Mouse (Mus musculus): ENCODE data around the gene 5830411N06Rik. TPM values are rescaled to one million over a fixed set of nuclear protein-coding genes. Genes with fewer than 3 reads are reported as not detected.

Gene 5830411N06Rik
- total and polyA plus RNA-seq, 2 experiments from 2014 or later: not detected

GRCm38 (mm10) chr7:140217967-140218366 is 29.1 kb upstream of the 5830411N06Rik start, which contains the start of gene Cd163l1:
Gene Cd163l1 (plus strand): TSS chr7:140218267.
- H3K4me1 ChIP-seq (ENCODE audit: insufficient read depth): no peaks in the 10 kb centered on the region
- no peak for DNase-seq
- no peaks in the 10 kb centered on the region for H3K36me3 ChIP-seq (ENCODE audit: insufficient read depth)
- H3K27ac ChIP-seq (ENCODE audit: low read depth, low read length): no peak within 1 kb of the TSS
- no peak within 1 kb of the TSS for H3K4me2 ChIP-seq (ENCODE audit: low read depth)
- WGBS: 83% methylated on average over 2 of the region's 2 CpGs
- no peak for TF ChIP-seq CTCF (IDR thresholded peaks at IDR 0.05; ENCODE audit: low read depth)
- H3K9me3 ChIP-seq (ENCODE audit: low read length): no peaks in the 10 kb centered on the region
- no peaks in the 10 kb centered on the region for H3K27me3 ChIP-seq (ENCODE audit: insufficient read depth, low read length)
- no peak within 1 kb of the TSS for H3K9ac ChIP-seq
- ATAC-seq: no peak
- no peak within 1 kb of the TSS for H3K4me3 ChIP-seq (ENCODE audit: low read depth, low read length)

- Histone ChIP-seq H3K27ac (ENCODE audit: low read depth, low read length) (no peak overlapping the region), H3K36me3 (ENCODE audit: insufficient read depth) (no peaks in the 10 kb centered on the region), H3K9me3 (ENCODE audit: low read length) (no peaks in the 10 kb centered on the region), H3K4me2 (ENCODE audit: low read depth) (no peak overlapping the region), H3K4me3 (ENCODE audit: low read depth, low read length) (no peak overlapping the region), H3K4me1 (ENCODE audit: insufficient read depth) (no peaks in the 10 kb centered on the region), H3K9ac (no peak overlapping the region), H3K27me3 (ENCODE audit: insufficient read depth, low read length) (no peaks in the 10 kb centered on the region)
- WGBS: 20% methylated on average over 1 of the region's 1 CpGs
- DNase-seq: no peak
- TF ChIP-seq CTCF (IDR thresholded peaks at IDR 0.05; ENCODE audit: low read depth): no peak
- ATAC-seq: no peak
Measured at GRCm38 (mm10) chr7:140219268-140219667, 27.8 kb upstream of the 5830411N06Rik start.

GRCm38 (mm10) chr7:140220375-140220774 is 26.7 kb upstream of the 5830411N06Rik start:
- Histone ChIP-seq H3K4me2 (ENCODE audit: low read depth) (no peak overlapping the region), H3K27me3 (ENCODE audit: insufficient read depth, low read length) (no peaks in the 10 kb centered on the region), H3K36me3 (ENCODE audit: insufficient read depth) (no peaks in the 10 kb centered on the region), H3K4me1 (ENCODE audit: insufficient read depth) (no peaks in the 10 kb centered on the region), H3K4me3 (ENCODE audit: low read depth, low read length) (no peak overlapping the region), H3K9me3 (ENCODE audit: low read length) (no peaks in the 10 kb centered on the region), H3K27ac (ENCODE audit: low read depth, low read length) (no peak overlapping the region), H3K9ac (no peak overlapping the region)
- ATAC-seq: no peak
- no peak for TF ChIP-seq CTCF (IDR thresholded peaks at IDR 0.05; ENCODE audit: low read depth)
- DNase-seq: no peak
- 80% methylated on average over 4 of the region's 4 CpGs for WGBS

GRCm38 (mm10) chr7:140224209-140224608 is 22.9 kb upstream of the 5830411N06Rik start:
- 90% methylated on average over 13 of the region's 13 CpGs for WGBS
- TF ChIP-seq CTCF (IDR thresholded peaks at IDR 0.05; ENCODE audit: low read depth): no peak

GRCm38 (mm10) chr7:140228476-140228875 is 18.6 kb upstream of the 5830411N06Rik start:
- H3K27me3 ChIP-seq (ENCODE audit: insufficient read depth, low read length): no peaks in the 10 kb centered on the region
- H3K9ac ChIP-seq: no peak overlapping the region
- no peaks in the 10 kb centered on the region for H3K36me3 ChIP-seq (ENCODE audit: insufficient read depth)
- no peaks in the 10 kb centered on the region for H3K9me3 ChIP-seq (ENCODE audit: low read length)
- 79% methylated on average over 13 of the region's 13 CpGs for WGBS
- ATAC-seq (no peak), DNase-seq (no peak)
- H3K27ac ChIP-seq (ENCODE audit: low read depth, low read length): no peak overlapping the region
- no peak overlapping the region for H3K4me2 ChIP-seq (ENCODE audit: low read depth)
- H3K4me1 ChIP-seq (ENCODE audit: insufficient read depth): no peaks in the 10 kb centered on the region
- no peak overlapping the region for H3K4me3 ChIP-seq (ENCODE audit: low read depth, low read length)
- no peak for TF ChIP-seq CTCF (IDR thresholded peaks at IDR 0.05; ENCODE audit: low read depth)

More at GRCm38 (mm10) chr7:140224209-140224608, 22.9 kb upstream of the 5830411N06Rik start:
- Histone ChIP-seq H3K4me3 (ENCODE audit: low read depth, low read length) (no peak overlapping the region), H3K4me2 (ENCODE audit: low read depth) (no peak overlapping the region), H3K27ac (ENCODE audit: low read depth, low read length) (no peak overlapping the region), H3K4me1 (ENCODE audit: insufficient read depth) (no peaks in the 10 kb centered on the region), H3K9me3 (ENCODE audit: low read length) (no peaks in the 10 kb centered on the region), H3K9ac (no peak overlapping the region), H3K36me3 (ENCODE audit: insufficient read depth) (no peaks in the 10 kb centered on the region), H3K27me3 (ENCODE audit: insufficient read depth, low read length) (no peaks in the 10 kb centered on the region)
- ATAC-seq: no peak
- DNase-seq: no peak

- DNase-seq (no peak), ATAC-seq (no peak)
- H3K9ac ChIP-seq: no peak overlapping the region
- H3K4me3 ChIP-seq (ENCODE audit: low read depth, low read length): no peak overlapping the region
- no peak for TF ChIP-seq CTCF (IDR thresholded peaks at IDR 0.05; ENCODE audit: low read depth)
- WGBS: 66% methylated on average over 2 of the region's 2 CpGs
- H3K9me3 ChIP-seq (ENCODE audit: low read length): no peaks in the 10 kb centered on the region
- H3K4me2 ChIP-seq (ENCODE audit: low read depth): no peak overlapping the region
- no peaks in the 10 kb centered on the region for H3K4me1 ChIP-seq (ENCODE audit: insufficient read depth)
- H3K27ac ChIP-seq (ENCODE audit: low read depth, low read length): no peak overlapping the region
- no peaks in the 10 kb centered on the region for H3K27me3 ChIP-seq (ENCODE audit: insufficient read depth, low read length)
- no peaks in the 10 kb centered on the region for H3K36me3 ChIP-seq (ENCODE audit: insufficient read depth)
Measured at GRCm38 (mm10) chr7:140231026-140231425, 16.1 kb upstream of the 5830411N06Rik start.

- no peak for DNase-seq
- TF ChIP-seq CTCF (IDR thresholded peaks at IDR 0.05; ENCODE audit: low read depth): no peak
- H3K4me3 ChIP-seq (ENCODE audit: low read depth, low read length): no peak overlapping the region
Measured at GRCm38 (mm10) chr7:140233696-140234095, 13.4 kb upstream of the 5830411N06Rik start.

More at GRCm38 (mm10) chr7:140233696-140234095, 13.4 kb upstream of the 5830411N06Rik start:
- no peak overlapping the region for H3K9ac ChIP-seq
- H3K36me3 ChIP-seq (ENCODE audit: insufficient read depth): no peaks in the 10 kb centered on the region
- no peak overlapping the region for H3K4me2 ChIP-seq (ENCODE audit: low read depth)
- H3K27ac ChIP-seq (ENCODE audit: low read depth, low read length): no peak overlapping the region
- no peaks in the 10 kb centered on the region for H3K4me1 ChIP-seq (ENCODE audit: insufficient read depth)
- no peaks in the 10 kb centered on the region for H3K9me3 ChIP-seq (ENCODE audit: low read length)
- 88% methylated on average over 3 of the region's 3 CpGs for WGBS
- H3K27me3 ChIP-seq (ENCODE audit: insufficient read depth, low read length): no peaks in the 10 kb centered on the region
- peak; percentile 14; the same call in 1 of the 2 replicates for ATAC-seq
